Mouse (Mus musculus) midbrain, embryonic 13.5 days (tissue): ENCODE measurements around the gene Clpsl2. TPM values are rescaled to one million over a fixed set of nuclear protein-coding genes. Genes with fewer than 3 reads are reported as not detected.

ENCODE experiments used
- ATAC-seq: fragments of 200-750 bp; cut with Nextera tagmentation; 2 replicates; pipeline ENCODE4 v1.8.0; 2017; ENCODE audit warnings: mild to moderate bottlenecking, moderate TSS enrichment, moderate library complexity
- H3K27ac ChIP-seq: fragments of 300-500 bp; sonication (generic); 2 replicates; pipeline ENCODE4 v1.5.1; 2015; ENCODE audit warnings: inconsistent platforms, mild to moderate bottlenecking, moderate library complexity
- H3K27me3 ChIP-seq: fragments of 300-500 bp; sonication (generic); 2 replicates; pipeline ENCODE4 v1.6.1; 2015; ENCODE audit warnings: mild to moderate bottlenecking, inconsistent platforms
- H3K36me3 ChIP-seq: fragments of 300-500 bp; sonication (generic); 2 replicates; pipeline ENCODE4 v1.6.1; 2015; ENCODE audit warnings: mild to moderate bottlenecking, inconsistent platforms
- H3K4me1 ChIP-seq: fragments of 300-500 bp; sonication (generic); replicated peaks from 2 replicates; pipeline ENCODE4 v1.6.1; 2015; ENCODE audit warnings: inconsistent platforms
- H3K4me2 ChIP-seq: fragments of 300-500 bp; sonication (generic); replicated peaks from 2 replicates; pipeline ENCODE4 v1.6.1; 2015; ENCODE audit warnings: moderate library complexity, mild to moderate bottlenecking, inconsistent platforms
- H3K4me3 ChIP-seq: fragments of 300-500 bp; sonication (generic); replicated peaks from 2 replicates; pipeline ENCODE4 v1.5.1; 2015; ENCODE audit warnings: mild to moderate bottlenecking, inconsistent platforms
- H3K9ac ChIP-seq: fragments of 300-500 bp; sonication (generic); replicated peaks from 2 replicates; pipeline ENCODE4 v1.6.1; 2015; ENCODE audit warnings: mild to moderate bottlenecking, inconsistent platforms
- H3K9me3 ChIP-seq: fragments of 300-500 bp; sonication (generic); 2 replicates; pipeline ENCODE4 v1.6.1; 2016; ENCODE audit warnings: mild to moderate bottlenecking, inconsistent platforms
- WGBS: fragments of 180-500 bp; shearing (Covaris S2); methylation state at CpG from one replicate; pipeline ENCODE4 v1.1.7; 2015; 5-methylcytosine and 5-hydroxymethylcytosine counted together
- polyA plus RNA-seq: library from polyadenylated mRNA; unstranded; fragments of >200 nt; fragmentation: Nextera tagmentation; extraction: Ambion mirVana; gene quantifications from 2 replicates; pipeline ENCODE4 v1.2.1, GENCODE M21; 2015

Clpsl2 gene
- polyA plus RNA-seq, 1 experiment from 2014 or later = not detected

- peaks cover 28% of the 10 kb centered on the region for H3K27me3 ChIP-seq
- H3K36me3 ChIP-seq = no peaks in the 10 kb centered on the region
- peaks cover 29% of the 10 kb centered on the region for H3K4me1 ChIP-seq
- no peak overlapping the region for H3K27ac ChIP-seq
- WGBS = 72% methylated on average over 7 of the region's 7 CpGs
- no peak for ATAC-seq
- H3K4me3 ChIP-seq = no peak overlapping the region
- H3K9me3 ChIP-seq = no peaks in the 10 kb centered on the region
- no peak overlapping the region for H3K9ac ChIP-seq
- H3K4me2 ChIP-seq = no peak overlapping the region
Measured at GRCm38 (mm10) chr17:28513844-28514243, 35.4 kb upstream of the Clpsl2 start.

DNA sequence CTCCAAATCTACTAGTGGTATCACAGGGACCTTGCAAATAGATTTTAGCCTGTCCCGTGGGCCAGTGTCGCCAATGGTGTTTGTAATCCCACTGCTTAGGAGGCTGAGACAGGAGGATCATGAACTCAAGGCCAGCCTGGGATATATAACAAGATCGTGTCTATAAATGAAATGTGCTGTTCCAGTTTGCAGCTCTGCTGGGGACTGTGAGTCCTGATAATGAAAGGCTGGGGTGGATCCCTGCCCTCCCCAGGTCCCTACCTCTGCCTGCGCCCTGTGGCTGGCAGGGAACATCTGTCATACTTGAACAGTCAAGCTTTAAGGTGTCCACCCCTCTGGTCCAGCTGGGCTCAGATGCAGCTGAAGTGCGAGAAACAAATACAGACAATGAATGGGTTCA is 34.7 kb upstream of the Clpsl2 start:
- no peak overlapping the region for H3K4me2 ChIP-seq
- no peaks in the 10 kb centered on the region for H3K9me3 ChIP-seq
- H3K27me3 ChIP-seq = peaks cover 34% of the 10 kb centered on the region
- 60% methylated on average over 5 of the region's 5 CpGs for WGBS
- no peak for ATAC-seq
- H3K9ac ChIP-seq = no peak overlapping the region
- H3K4me1 ChIP-seq = peaks cover 30% of the 10 kb centered on the region
- H3K27ac ChIP-seq = no peak overlapping the region
- H3K36me3 ChIP-seq = no peaks in the 10 kb centered on the region
- no peak overlapping the region for H3K4me3 ChIP-seq

DNA sequence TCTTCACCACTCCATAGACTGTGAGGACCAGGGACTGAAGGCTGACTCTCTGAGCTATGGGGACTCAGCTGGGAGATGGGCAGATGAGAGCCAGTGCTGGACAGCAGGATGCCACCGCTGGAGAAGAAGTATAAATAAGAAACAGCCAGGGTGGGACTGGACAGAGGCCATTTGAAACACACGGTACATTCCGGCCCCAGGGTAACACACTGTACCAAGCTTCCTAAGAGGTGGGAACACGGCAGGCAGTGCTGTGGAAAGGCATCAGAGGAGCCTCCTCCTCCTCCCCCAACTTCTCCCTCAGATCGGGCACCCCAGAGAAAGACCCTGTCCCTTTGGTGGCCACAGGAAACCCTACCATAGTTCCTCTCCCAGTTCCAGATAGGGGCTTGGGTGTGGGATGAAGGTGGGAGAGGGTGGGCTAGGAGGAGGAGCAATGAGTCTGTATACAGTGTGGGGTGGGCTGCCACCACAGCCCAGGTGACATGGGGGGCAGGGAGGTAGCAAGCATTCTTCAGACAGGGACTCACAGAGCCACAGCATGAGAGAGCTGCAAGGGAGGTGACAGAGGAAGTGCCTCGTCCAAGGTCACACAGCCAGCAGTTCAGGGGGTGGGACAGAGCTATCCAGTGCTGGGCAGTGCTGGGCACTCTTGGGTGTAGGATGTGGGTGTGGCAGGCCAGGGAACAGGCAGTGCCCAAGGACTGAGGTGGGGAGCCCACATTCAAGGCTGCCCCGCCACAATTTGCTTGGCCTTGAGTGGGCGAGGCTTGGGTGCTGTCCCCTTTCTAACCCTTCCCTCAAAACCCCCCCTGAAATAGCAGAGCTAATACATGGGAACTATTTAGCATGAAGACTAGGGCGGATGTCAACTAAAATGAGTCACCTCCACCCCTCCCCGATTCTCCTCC is 33.5 kb upstream of the Clpsl2 start:
- Histone ChIP-seq H3K36me3 (no peaks in the 10 kb centered on the region), H3K4me2 (no peak overlapping the region), H3K4me3 (no peak overlapping the region), H3K4me1 (peaks cover 26% of the 10 kb centered on the region), H3K9ac (no peak overlapping the region), H3K27ac (no peak overlapping the region), H3K27me3 (peaks cover 44% of the 10 kb centered on the region), H3K9me3 (no peaks in the 10 kb centered on the region)
- WGBS = 76% methylated on average over 10 of the region's 10 CpGs
- no peak for ATAC-seq

DNA sequence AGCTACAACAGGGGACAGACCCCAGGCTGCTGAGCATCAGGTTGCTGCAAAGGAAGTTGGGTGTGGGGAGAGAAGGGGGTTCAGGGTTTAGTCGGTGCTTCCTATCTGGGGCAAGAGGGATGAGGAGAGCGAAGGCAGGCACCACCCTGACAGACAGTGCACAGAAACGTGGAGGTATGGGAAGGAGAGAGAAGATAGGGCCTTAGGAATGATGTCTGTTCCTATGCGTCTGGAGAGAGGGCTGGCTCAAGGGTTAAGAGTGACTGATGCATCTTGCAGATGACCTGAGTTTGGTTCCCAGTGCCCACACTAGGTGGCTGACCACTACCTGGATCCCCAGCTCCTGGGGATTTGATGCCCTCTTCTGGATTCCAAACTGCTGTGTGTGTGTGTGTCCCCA is 32.3 kb upstream of the Clpsl2 start:
- no peaks in the 10 kb centered on the region for H3K36me3 ChIP-seq
- H3K27ac ChIP-seq = no peak overlapping the region

DNA sequence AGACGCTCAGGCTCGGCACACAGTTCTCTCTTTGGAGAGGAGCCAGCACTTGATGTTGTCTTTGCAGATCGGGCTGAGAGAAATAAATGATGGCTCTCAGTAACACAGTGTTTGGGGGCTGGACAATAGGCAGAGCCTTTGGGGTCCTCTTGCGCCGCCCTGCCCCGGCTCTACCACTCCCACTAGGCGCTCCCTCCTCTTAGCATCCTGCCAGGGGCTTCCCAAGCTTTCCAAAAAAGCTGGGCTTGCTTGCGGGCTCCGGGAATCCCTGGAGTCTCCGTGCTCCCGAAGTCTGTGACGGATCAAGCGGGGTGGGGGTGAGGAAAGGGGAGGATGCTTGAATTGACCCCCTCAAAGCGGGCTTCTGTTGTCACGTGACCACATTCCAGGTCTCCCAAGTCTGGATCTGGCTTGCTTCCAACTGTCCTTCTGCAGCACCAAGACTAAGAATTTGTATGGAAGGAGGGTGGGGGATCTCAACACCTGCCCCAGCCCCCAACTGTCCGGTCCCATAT is 31.7 kb upstream of the Clpsl2 start, which contains the start of gene Fkbp5:
Fkbp5 (minus strand) TSS at position 87 of the 515 bp plus-strand sequence.
- Histone ChIP-seq H3K27ac (peak within 1 kb of the TSS; percentile 73), H3K4me2 (peak within 1 kb of the TSS; percentile 84), H3K9ac (peak within 1 kb of the TSS; percentile 76), H3K27me3 (peaks cover 48% of the 10 kb centered on the region), H3K4me3 (peak within 1 kb of the TSS; percentile 47), H3K36me3 (no peaks in the 10 kb centered on the region), H3K4me1 (peaks cover 23% of the 10 kb centered on the region), H3K9me3 (no peaks in the 10 kb centered on the region)
- ATAC-seq = peak; percentile 57
- WGBS = 3% methylated on average over 16 of the region's 16 CpGs

More for the DNA sequence above, 32.3 kb upstream of the Clpsl2 start:
- Histone ChIP-seq H3K4me1 (peaks cover 19% of the 10 kb centered on the region), H3K4me2 (peak overlapping the region; percentile 84; the same call in 1 of the 2 replicates), H3K9ac (no peak overlapping the region), H3K4me3 (no peak overlapping the region), H3K27me3 (peaks cover 47% of the 10 kb centered on the region), H3K9me3 (no peaks in the 10 kb centered on the region)
- ATAC-seq = no peak
- WGBS = 78% methylated on average over 4 of the region's 4 CpGs

GRCm38 (mm10) chr17:28517956-28518614 is 31.1 kb upstream of the Clpsl2 start:
- Histone ChIP-seq H3K4me1 (peaks cover 23% of the 10 kb centered on the region), H3K27ac (peak overlapping the region; percentile 73), H3K4me3 (peak overlapping the region; percentile 47), H3K36me3 (no peaks in the 10 kb centered on the region), H3K9ac (peak overlapping the region; percentile 76), H3K9me3 (no peaks in the 10 kb centered on the region), H3K4me2 (peak overlapping the region; percentile 84), H3K27me3 (peaks cover 48% of the 10 kb centered on the region)
- peak; percentile 72 for ATAC-seq
- under 1% methylated on average over 41 of the region's 46 CpGs for WGBS

DNA sequence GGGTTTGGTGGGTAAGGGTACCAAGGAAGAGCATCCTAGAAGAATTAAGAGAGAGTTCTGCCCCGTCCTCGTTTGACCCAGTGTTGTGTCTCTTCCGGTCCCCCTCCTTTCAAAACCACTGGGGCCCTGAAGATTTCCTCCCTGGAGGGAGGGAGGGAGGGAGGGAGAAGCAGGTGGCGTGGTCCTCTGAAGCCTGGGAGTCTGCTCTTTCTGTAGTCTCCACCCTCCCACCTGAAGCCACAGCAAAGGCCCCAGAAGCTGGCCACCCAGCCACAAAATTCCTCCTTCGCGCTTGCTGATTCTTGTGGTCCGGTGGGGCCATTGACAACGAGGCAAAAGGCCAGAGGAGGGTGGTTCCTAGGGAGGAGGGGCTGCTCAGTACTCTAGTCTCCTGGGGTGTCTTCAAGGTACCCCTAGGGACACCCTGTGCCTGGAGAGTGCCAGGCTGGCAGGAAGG is 30.6 kb upstream of the Clpsl2 start:
- H3K27me3 ChIP-seq = peaks cover 50% of the 10 kb centered on the region
- peak overlapping the region; percentile 47 for H3K4me3 ChIP-seq
- H3K27ac ChIP-seq = peak overlapping the region; percentile 73; the same call in 1 of the 2 replicates
- WGBS = 26% methylated on average over 8 of the region's 8 CpGs
- H3K4me1 ChIP-seq = peaks cover 29% of the 10 kb centered on the region
- no peak for ATAC-seq
- H3K36me3 ChIP-seq = no peaks in the 10 kb centered on the region
- H3K4me2 ChIP-seq = peak overlapping the region; percentile 84
- H3K9me3 ChIP-seq = no peaks in the 10 kb centered on the region
- peak overlapping the region; percentile 76 for H3K9ac ChIP-seq

- Histone ChIP-seq H3K4me1 (peaks cover 30% of the 10 kb centered on the region), H3K4me2 (no peak overlapping the region), H3K36me3 (no peaks in the 10 kb centered on the region), H3K27ac (no peak overlapping the region), H3K9ac (no peak overlapping the region), H3K4me3 (no peak overlapping the region), H3K9me3 (no peaks in the 10 kb centered on the region), H3K27me3 (peaks cover 56% of the 10 kb centered on the region)
- WGBS = 97% methylated on average over 3 of the region's 3 CpGs
- ATAC-seq = no peak
Measured at GRCm38 (mm10) chr17:28519827-28520226, 29.4 kb upstream of the Clpsl2 start.

DNA sequence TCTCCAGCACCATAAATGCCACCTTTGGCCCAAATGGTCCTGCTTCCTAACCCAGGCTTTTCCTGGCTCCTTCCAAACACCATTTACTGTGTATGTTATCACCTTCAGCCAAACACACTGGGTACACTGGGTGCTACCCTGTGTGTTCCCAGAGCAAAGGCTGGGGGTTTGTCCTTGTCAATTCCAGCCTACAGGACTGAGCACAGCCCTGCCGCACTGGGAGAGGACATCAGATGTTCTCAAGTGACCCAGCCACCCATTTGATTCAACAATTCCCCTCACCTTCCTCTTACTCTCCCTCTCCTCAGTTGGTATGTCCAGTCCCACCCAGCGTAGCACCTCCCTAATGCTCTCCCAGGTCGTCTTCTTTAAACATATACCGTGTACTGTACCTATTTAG is 28.6 kb upstream of the Clpsl2 start:
- Histone ChIP-seq H3K4me1 (peaks cover 30% of the 10 kb centered on the region), H3K27me3 (peaks cover 58% of the 10 kb centered on the region), H3K4me3 (no peak overlapping the region), H3K9me3 (no peaks in the 10 kb centered on the region), H3K9ac (no peak overlapping the region), H3K4me2 (no peak overlapping the region), H3K27ac (no peak overlapping the region), H3K36me3 (no peaks in the 10 kb centered on the region)
- WGBS = 87% methylated on average over 4 of the region's 4 CpGs
- no peak for ATAC-seq

DNA sequence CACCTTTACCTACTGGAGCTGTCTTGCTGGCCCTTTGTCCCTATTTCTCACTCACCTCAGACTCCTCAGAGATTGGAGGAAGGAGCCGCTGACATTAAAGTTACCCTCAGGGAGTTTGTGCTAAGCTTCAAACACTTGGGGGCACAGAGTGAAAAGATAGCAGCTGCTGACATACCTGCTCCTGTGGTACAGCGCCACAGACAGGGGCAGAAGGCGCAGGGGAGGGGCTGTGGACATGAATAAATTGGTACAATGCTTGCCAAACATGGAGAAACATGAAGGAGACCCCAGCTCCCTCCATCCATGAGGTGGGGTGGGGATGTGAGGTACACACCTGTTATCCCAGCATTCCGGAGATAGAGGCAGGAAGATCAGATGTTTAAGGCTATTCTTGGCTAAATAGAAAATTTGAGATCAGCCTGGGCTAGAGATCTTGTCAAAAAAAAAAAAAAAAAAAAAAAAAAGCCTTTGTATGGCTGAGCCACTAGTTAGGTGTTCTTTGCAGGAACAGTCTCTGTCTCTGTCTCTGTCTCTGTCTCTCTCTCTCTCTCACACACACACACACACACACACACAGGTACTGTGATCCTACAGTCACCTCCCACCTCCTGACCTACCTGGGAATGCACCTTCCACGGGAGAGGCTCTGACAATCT is 28.0 kb upstream of the Clpsl2 start:
- Histone ChIP-seq H3K27ac (no peak overlapping the region), H3K4me2 (no peak overlapping the region), H3K36me3 (no peaks in the 10 kb centered on the region), H3K4me3 (no peak overlapping the region), H3K9me3 (no peaks in the 10 kb centered on the region), H3K9ac (no peak overlapping the region), H3K27me3 (peaks cover 54% of the 10 kb centered on the region), H3K4me1 (peaks cover 30% of the 10 kb centered on the region)
- ATAC-seq = no peak
- WGBS = 65% methylated on average over 5 of the region's 5 CpGs

DNA sequence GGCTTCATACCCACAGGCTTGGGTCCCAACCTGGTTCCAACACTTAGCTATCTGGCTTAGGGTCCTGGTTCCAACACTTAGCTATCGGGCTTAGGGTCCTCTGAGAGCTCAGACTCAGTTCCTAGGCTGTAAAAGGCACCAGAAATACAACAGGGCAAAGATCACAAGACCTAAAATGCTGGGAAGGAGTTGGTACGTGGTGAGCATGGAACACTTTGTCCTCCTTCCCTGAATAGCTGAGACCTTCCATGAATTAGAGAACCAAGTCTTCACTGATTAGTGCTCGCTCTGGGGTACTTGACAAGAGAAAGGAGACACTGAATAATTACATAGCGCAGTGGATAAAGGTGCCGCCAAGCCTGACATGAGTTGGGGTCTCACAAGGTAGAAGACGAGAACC is 27.3 kb upstream of the Clpsl2 start:
- H3K9me3 ChIP-seq = no peaks in the 10 kb centered on the region
- peak overlapping the region; percentile 73 for H3K4me3 ChIP-seq
- no peak for ATAC-seq
- H3K9ac ChIP-seq = no peak overlapping the region
- peaks cover 30% of the 10 kb centered on the region for H3K4me1 ChIP-seq
- H3K4me2 ChIP-seq = peak overlapping the region; percentile 93
- no peaks in the 10 kb centered on the region for H3K36me3 ChIP-seq
- peaks cover 47% of the 10 kb centered on the region for H3K27me3 ChIP-seq
- no peak overlapping the region for H3K27ac ChIP-seq
- 43% methylated on average over 6 of the region's 6 CpGs for WGBS
